Mouse (Mus musculus): ENCODE data around the gene Ifi211. TPM values are rescaled to one million over a fixed set of nuclear protein-coding genes. Genes with fewer than 3 reads are reported as not detected.
"Not testable (repeated sequence)": the region's sequence is repeated elsewhere in the genome, so short reads cannot be mapped to it uniquely, and the experiment has no call there.

Gene Ifi211
- 0.14 and 0.40 TPM in 2 replicates for polyA plus RNA-seq (2016; fragmentation: Nextera tagmentation; extraction: Ambion mirVana)

DNA sequence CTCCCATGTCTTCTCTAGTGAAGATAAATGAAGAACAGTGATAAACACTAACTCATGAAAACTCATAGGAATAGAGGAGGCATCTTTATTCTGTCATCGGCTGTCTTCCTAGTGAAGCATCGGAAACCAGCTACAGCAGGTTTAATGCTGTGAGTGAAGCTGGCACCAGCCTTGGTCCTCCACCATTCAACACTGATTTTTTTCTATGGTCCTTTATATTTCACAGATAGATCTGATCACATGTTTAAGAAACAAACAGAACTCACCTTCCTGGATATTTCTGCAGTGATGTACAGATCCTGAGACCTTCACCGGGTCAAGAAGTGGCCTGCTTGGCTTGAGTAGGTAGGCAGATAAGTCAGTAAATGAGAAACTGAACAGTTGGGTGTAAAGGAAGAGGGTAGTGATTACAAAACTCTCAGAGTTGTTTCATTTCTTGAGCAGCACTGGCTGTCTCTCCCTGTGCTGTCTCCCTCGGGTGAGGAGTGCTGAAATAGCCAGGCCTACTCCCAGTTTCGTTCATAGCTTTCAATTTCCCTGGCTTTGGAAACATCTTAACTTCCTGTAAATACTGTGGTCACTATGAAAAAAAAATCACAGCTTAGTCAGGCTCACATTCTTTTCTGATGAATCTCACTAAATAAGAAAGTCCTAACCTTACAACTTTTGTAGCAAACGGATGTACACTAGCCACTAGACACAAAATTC, at the start of gene Ifi211:
Ifi211 (minus strand) TSS at position 499 of the 708 bp plus-strand sequence.
- WGBS: 84% methylated on average over 6 of the region's 6 CpGs
- not testable (repeated sequence) for ATAC-seq (ENCODE audit: insufficient number of reproducible peaks, insufficient read depth, low FRiP score, low TSS enrichment, low read depth)

DNA sequence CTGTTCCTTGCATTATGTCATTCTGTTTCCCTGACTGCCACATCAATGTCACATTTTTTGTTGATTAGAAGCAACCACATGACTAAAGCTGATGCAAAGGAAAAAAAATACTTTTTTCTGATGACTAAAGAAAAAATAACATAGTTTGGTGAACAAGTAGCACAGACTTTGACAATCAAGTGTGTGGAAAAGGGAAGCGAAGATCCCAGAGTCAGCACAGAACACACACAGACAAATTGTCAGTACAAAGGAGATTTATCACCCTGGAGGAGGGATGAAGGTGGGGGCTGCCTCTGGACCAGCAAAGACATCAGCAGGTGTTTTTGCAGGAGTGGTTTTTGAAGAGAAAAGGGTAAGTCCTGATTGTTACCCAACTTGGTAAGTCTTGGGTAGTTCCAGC, 48.6 kb upstream of the Ifi211 start:
- H3K4me3 ChIP-seq (replicated peaks): not testable (repeated sequence)

More for the DNA sequence above, at the start of gene Ifi211:
- not testable (repeated sequence) for H3K4me2 ChIP-seq; H3K4me1 ChIP-seq (replicated peaks); H3K36me3 ChIP-seq; H3K9me3 ChIP-seq; H3K9ac ChIP-seq (replicated peaks); H3K27me3 ChIP-seq; H3K27ac ChIP-seq; H3K4me3 ChIP-seq (replicated peaks)

DNA sequence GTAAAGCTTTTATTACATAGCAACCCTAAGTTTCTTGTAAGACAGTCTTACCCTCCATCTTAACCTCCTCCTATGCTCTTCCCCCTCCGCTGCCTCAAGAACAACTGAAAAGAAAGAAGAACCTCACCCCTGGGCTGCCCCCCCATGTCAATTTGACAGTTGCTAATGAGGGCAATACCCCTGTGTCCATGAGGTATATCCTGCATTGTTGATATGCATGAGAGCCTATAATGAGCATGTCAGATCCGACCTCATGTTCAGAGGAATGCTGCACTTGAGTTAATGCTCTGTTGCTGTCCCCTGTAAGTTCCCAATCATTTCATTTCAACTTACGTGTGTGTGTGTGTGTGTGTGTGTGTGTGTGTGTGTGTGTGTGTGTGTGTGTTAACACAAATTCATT, 47.2 kb upstream of the Ifi211 start:
- 40% methylated on average over 3 of the region's 3 CpGs for WGBS
- H3K27me3 ChIP-seq: not testable (repeated sequence)

More for the DNA sequence above, 48.6 kb upstream of the Ifi211 start:
- H3K4me1 ChIP-seq (replicated peaks); ATAC-seq (ENCODE audit: insufficient number of reproducible peaks, insufficient read depth, low FRiP score, low TSS enrichment, low read depth); H3K27ac ChIP-seq; H3K27me3 ChIP-seq; H3K9me3 ChIP-seq; H3K4me2 ChIP-seq; H3K9ac ChIP-seq (replicated peaks); H3K36me3 ChIP-seq: not testable (repeated sequence)
- 83% methylated on average over 1 of the region's 1 CpGs for WGBS

GRCm38 (mm10) chr1:173955839-173956527, 43.1 kb upstream of the Ifi211 start:
- not testable (repeated sequence) for H3K27ac ChIP-seq; H3K4me1 ChIP-seq (replicated peaks); H3K9ac ChIP-seq (replicated peaks); H3K4me3 ChIP-seq (replicated peaks); H3K27me3 ChIP-seq; H3K9me3 ChIP-seq; H3K36me3 ChIP-seq; H3K4me2 ChIP-seq; ATAC-seq (ENCODE audit: insufficient number of reproducible peaks, insufficient read depth, low FRiP score, low TSS enrichment, low read depth)
- WGBS: 20% methylated on average over 3 of the region's 3 CpGs

More for the DNA sequence above, 47.2 kb upstream of the Ifi211 start:
- not testable (repeated sequence) for H3K4me2 ChIP-seq; H3K27ac ChIP-seq; H3K36me3 ChIP-seq; H3K9me3 ChIP-seq; H3K9ac ChIP-seq (replicated peaks); H3K4me1 ChIP-seq (replicated peaks); H3K4me3 ChIP-seq (replicated peaks); ATAC-seq (ENCODE audit: insufficient number of reproducible peaks, insufficient read depth, low FRiP score, low TSS enrichment, low read depth)

DNA sequence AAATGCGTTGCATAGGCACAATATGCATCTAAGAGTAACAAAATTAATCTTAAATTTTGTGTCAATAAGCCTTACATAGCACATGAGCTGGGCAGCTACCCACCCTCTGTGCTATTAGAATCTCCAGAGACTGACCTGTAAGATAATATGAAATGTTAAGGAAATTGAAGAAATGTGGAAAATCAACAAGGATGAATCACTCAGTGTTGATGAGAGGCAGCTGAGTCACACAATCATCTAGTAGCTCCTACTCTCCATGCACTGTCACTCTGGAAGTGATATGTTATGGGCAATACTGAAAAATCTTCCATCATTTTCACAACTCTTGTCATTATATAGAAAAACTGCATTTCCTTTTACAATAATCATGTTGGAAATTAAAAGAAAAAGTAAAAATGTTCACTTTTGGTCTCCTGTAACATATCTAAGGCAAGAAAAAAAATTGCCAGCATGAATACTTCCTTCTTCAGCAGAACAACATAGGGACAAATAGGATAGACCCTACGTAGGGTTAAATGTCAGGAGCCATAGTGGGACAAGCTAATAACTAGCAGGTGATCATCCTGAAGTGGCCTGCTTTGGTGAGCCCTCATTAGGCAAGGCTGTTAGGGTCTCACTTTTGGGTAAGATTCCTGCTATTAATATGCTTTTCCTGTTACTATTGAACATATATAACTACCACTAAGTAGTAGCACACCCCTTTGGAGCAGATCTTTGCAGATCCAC, 42.4 kb upstream of the Ifi211 start:
- Histone ChIP-seq H3K36me3 (no peaks in the 10 kb centered on the region), H3K9ac (replicated peaks) (no peak overlapping the region), H3K4me1 (replicated peaks) (no peaks in the 10 kb centered on the region), H3K4me3 (replicated peaks) (no peak overlapping the region), H3K27ac (no peak overlapping the region), H3K27me3 (no peaks in the 10 kb centered on the region), H3K9me3 (no peaks in the 10 kb centered on the region), H3K4me2 (no peak overlapping the region)
- no peak for ATAC-seq (ENCODE audit: insufficient number of reproducible peaks, insufficient read depth, low FRiP score, low TSS enrichment, low read depth)
- 63% methylated on average over 2 of the region's 2 CpGs for WGBS

GRCm38 (mm10) chr1:173953563-173953962, 40.7 kb upstream of the Ifi211 start:
- Histone ChIP-seq H3K4me1 (replicated peaks) (no peaks in the 10 kb centered on the region), H3K27me3 (no peaks in the 10 kb centered on the region), H3K4me2 (no peak overlapping the region), H3K4me3 (replicated peaks) (no peak overlapping the region), H3K9me3 (no peaks in the 10 kb centered on the region), H3K36me3 (no peaks in the 10 kb centered on the region), H3K9ac (replicated peaks) (no peak overlapping the region), H3K27ac (no peak overlapping the region)
- no peak for ATAC-seq (ENCODE audit: insufficient number of reproducible peaks, insufficient read depth, low FRiP score, low TSS enrichment, low read depth)
- 96% methylated on average over 1 of the region's 1 CpGs for whole genome bisulfite sequencing

DNA sequence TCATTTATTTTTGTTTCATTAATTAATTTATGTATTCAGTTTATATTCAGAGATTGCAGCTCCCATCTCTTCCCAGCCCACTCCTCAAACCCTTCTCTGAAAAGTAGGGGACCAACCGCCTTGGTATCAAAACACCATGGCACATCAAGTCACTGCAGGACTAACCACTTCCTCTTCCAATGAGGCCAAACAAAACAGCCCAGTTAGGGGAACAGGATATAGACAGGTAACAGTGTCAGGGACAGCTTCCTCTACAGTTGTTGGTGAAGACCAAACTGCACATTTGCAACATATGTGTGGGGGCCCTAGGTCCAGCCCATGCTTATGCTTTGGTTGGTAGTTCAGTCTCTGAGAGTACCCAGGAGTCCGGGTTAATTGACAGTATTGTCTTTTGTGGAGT, 36.2 kb upstream of the Ifi211 start:
- not testable (repeated sequence) for H3K27me3 ChIP-seq; H3K36me3 ChIP-seq; H3K4me1 ChIP-seq (replicated peaks); H3K9ac ChIP-seq (replicated peaks); H3K4me3 ChIP-seq (replicated peaks); H3K27ac ChIP-seq; H3K9me3 ChIP-seq; H3K4me2 ChIP-seq; ATAC-seq (ENCODE audit: insufficient number of reproducible peaks, insufficient read depth, low FRiP score, low TSS enrichment, low read depth)
- 82% methylated on average over 2 of the region's 2 CpGs for WGBS

DNA sequence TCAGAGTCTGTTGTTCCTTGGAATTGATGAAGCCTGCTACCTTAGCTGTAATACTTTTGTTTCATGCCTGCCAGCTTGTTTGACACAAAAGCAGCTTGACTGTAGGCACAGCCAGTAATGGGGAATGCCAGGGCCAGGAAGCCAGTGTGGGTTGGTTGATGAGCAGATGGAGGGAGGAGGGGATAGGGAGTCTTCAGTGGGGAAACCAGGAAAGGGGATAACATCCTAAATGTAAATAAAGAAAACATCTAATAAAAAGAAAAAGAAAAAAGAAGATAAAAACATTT, 29.9 kb upstream of the Ifi211 start:
- H3K4me3 ChIP-seq (replicated peaks); H3K36me3 ChIP-seq; H3K4me2 ChIP-seq; H3K9me3 ChIP-seq; ATAC-seq (ENCODE audit: insufficient number of reproducible peaks, insufficient read depth, low FRiP score, low TSS enrichment, low read depth); H3K27me3 ChIP-seq; H3K9ac ChIP-seq (replicated peaks); H3K27ac ChIP-seq; H3K4me1 ChIP-seq (replicated peaks): not testable (repeated sequence)

- not testable (repeated sequence) for H3K4me3 ChIP-seq (replicated peaks); H3K27ac ChIP-seq; H3K36me3 ChIP-seq; H3K9ac ChIP-seq (replicated peaks); H3K9me3 ChIP-seq; H3K4me2 ChIP-seq; ATAC-seq (ENCODE audit: insufficient number of reproducible peaks, insufficient read depth, low FRiP score, low TSS enrichment, low read depth); H3K4me1 ChIP-seq (replicated peaks); H3K27me3 ChIP-seq
- WGBS: 64% methylated on average over 3 of the region's 3 CpGs
These were observed 29.3 kb upstream of the Ifi211 start, which contains the start of the genes Mndal and Ifi203 for GRCm38 (mm10) chr1:173941924-173942779. Mndal (minus strand) TSS chr1:173942491. Ifi203 (minus strand) TSS chr1:173942672.

GRCm38 (mm10) chr1:173941522-173941921, 28.7 kb upstream of the Ifi211 start:
- H3K9me3 ChIP-seq; H3K4me3 ChIP-seq (replicated peaks); H3K27me3 ChIP-seq; ATAC-seq (ENCODE audit: insufficient number of reproducible peaks, insufficient read depth, low FRiP score, low TSS enrichment, low read depth); H3K9ac ChIP-seq (replicated peaks); H3K4me1 ChIP-seq (replicated peaks); H3K4me2 ChIP-seq; H3K27ac ChIP-seq; H3K36me3 ChIP-seq: not testable (repeated sequence)
- WGBS: 87% methylated on average over 2 of the region's 2 CpGs

GRCm38 (mm10) chr1:173919279-173919678, 6.4 kb upstream of the Ifi211 start:
- WGBS: 60% methylated on average over 3 of the region's 3 CpGs
- not testable (repeated sequence) for H3K9me3 ChIP-seq, H3K27ac ChIP-seq

More at GRCm38 (mm10) chr1:173919279-173919678, 6.4 kb upstream of the Ifi211 start:
- not testable (repeated sequence) for ATAC-seq (ENCODE audit: insufficient number of reproducible peaks, insufficient read depth, low FRiP score, low TSS enrichment, low read depth); H3K4me1 ChIP-seq (replicated peaks); H3K9ac ChIP-seq (replicated peaks); H3K4me3 ChIP-seq (replicated peaks); H3K27me3 ChIP-seq; H3K36me3 ChIP-seq; H3K4me2 ChIP-seq
